Mouse (Mus musculus): ENCODE results near the gene Tmem205. TPM values are rescaled to one million over a fixed set of nuclear protein-coding genes. Genes with fewer than 3 reads are reported as not detected.

Gene Tmem205
- polyA plus RNA-seq, 1 experiment from 2014 or later = 39.0 TPM

GRCm38 (mm10) chr9:21955570-21956281, 28.4 kb upstream of the Tmem205 start, which contains the start of gene Swsap1:
Swsap1 (plus strand) TSS chr9:21955755.
- H3K27me3 ChIP-seq (ENCODE audit: low read depth, poor library complexity, severe bottlenecking) = peaks cover 27% of the 10 kb centered on the region
- H3K27ac ChIP-seq (replicated peaks) = peak within 1 kb of the TSS; percentile 96
- peaks cover 12% of the 10 kb centered on the region for H3K36me3 ChIP-seq
- H3K4me1 ChIP-seq = peaks cover 32% of the 10 kb centered on the region
- under 1% methylated on average over 54 of the region's 54 CpGs for WGBS
- peak within 1 kb of the TSS; percentile 78 for H3K4me3 ChIP-seq
- DNase-seq (ENCODE audit: low spot score) = peak; percentile 98
- no peaks in the 10 kb centered on the region for H3K9me3 ChIP-seq (replicated peaks)

DNA sequence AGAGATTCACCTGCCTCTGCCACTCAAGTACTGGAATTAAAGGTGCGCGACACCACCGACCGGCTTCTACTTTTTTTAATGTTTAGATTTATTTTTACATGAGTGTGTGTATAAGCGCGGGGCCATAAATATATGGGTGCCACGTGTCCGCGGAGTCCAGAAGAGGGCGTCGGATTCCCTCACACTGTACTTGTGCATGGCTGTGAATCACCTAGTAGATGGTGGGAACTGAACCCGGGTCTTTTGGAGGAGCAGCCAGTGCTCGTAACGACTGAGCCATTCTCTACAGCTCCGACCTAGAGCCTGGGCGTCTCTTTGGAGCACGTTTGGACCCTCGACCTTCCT, 27.8 kb upstream of the Tmem205 start:
- peaks cover 12% of the 10 kb centered on the region for H3K36me3 ChIP-seq
- H3K4me3 ChIP-seq = peak overlapping the region; percentile 78
- no peak for DNase-seq (ENCODE audit: low spot score)
- H3K9me3 ChIP-seq (replicated peaks) = no peaks in the 10 kb centered on the region
- H3K27ac ChIP-seq (replicated peaks) = peak overlapping the region; percentile 96
- H3K27me3 ChIP-seq (ENCODE audit: low read depth, poor library complexity, severe bottlenecking) = peaks cover 22% of the 10 kb centered on the region
- peaks cover 26% of the 10 kb centered on the region for H3K4me1 ChIP-seq
- WGBS = 3% methylated on average over 18 of the region's 18 CpGs

GRCm38 (mm10) chr9:21954635-21955034, 27.3 kb upstream of the Tmem205 start:
- 81% methylated on average over 3 of the region's 3 CpGs for WGBS
- no peak overlapping the region for H3K27ac ChIP-seq (replicated peaks)
- H3K4me1 ChIP-seq = peaks cover 26% of the 10 kb centered on the region
- no peaks in the 10 kb centered on the region for H3K9me3 ChIP-seq (replicated peaks)
- H3K4me3 ChIP-seq = peak overlapping the region; percentile 78
- H3K27me3 ChIP-seq (ENCODE audit: low read depth, poor library complexity, severe bottlenecking) = peaks cover 16% of the 10 kb centered on the region
- peaks cover 12% of the 10 kb centered on the region for H3K36me3 ChIP-seq
- DNase-seq (ENCODE audit: low spot score) = no peak

GRCm38 (mm10) chr9:21953600-21953999, 26.2 kb upstream of the Tmem205 start:
- Histone ChIP-seq H3K27ac (replicated peaks) (no peak overlapping the region), H3K4me1 (peaks cover 26% of the 10 kb centered on the region), H3K36me3 (peaks cover 12% of the 10 kb centered on the region), H3K4me3 (no peak overlapping the region), H3K27me3 (ENCODE audit: low read depth, poor library complexity, severe bottlenecking) (peaks cover 12% of the 10 kb centered on the region), H3K9me3 (replicated peaks) (no peaks in the 10 kb centered on the region)
- peak; percentile 39 for DNase-seq (ENCODE audit: low spot score)
- WGBS = 11% methylated on average over 3 of the region's 3 CpGs

DNA sequence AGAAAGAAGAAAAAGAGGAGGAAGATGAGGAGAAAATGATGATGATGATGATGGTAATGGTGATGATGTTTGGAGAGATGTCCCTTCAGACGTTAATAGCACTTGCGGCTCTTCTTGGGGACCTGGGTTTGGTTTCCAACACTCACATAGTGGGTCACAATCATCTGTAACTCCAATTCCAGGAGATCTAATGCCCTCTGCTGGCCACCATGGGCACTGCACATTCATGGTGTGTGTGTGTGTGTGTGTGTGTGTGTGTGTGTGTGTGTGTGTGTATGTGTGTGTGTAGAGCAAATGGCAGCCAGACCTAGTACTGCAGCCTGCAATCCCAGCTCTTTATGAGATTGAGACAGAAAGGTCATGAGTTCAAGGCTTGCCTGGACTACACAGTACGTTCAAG, 24.6 kb upstream of the Tmem205 start:
- Histone ChIP-seq H3K27me3 (ENCODE audit: low read depth, poor library complexity, severe bottlenecking) (peaks cover 23% of the 10 kb centered on the region), H3K27ac (replicated peaks) (no peak overlapping the region), H3K4me1 (peaks cover 36% of the 10 kb centered on the region), H3K36me3 (no peaks in the 10 kb centered on the region), H3K4me3 (no peak overlapping the region), H3K9me3 (replicated peaks) (no peaks in the 10 kb centered on the region)
- DNase-seq (ENCODE audit: low spot score) = no peak
- WGBS = 82% methylated on average over 3 of the region's 3 CpGs

- peaks cover 31% of the 10 kb centered on the region for H3K4me1 ChIP-seq
- H3K9me3 ChIP-seq (replicated peaks) = no peaks in the 10 kb centered on the region
- H3K27me3 ChIP-seq (ENCODE audit: low read depth, poor library complexity, severe bottlenecking) = peaks cover 29% of the 10 kb centered on the region
- H3K27ac ChIP-seq (replicated peaks) = no peak overlapping the region
- WGBS = 22% methylated on average over 11 of the region's 11 CpGs
- H3K36me3 ChIP-seq = no peaks in the 10 kb centered on the region
- DNase-seq (ENCODE audit: low spot score) = peak; percentile 76
- H3K4me3 ChIP-seq = no peak overlapping the region
These were observed 23.0 kb upstream of the Tmem205 start for GRCm38 (mm10) chr9:21950322-21950721.

DNA sequence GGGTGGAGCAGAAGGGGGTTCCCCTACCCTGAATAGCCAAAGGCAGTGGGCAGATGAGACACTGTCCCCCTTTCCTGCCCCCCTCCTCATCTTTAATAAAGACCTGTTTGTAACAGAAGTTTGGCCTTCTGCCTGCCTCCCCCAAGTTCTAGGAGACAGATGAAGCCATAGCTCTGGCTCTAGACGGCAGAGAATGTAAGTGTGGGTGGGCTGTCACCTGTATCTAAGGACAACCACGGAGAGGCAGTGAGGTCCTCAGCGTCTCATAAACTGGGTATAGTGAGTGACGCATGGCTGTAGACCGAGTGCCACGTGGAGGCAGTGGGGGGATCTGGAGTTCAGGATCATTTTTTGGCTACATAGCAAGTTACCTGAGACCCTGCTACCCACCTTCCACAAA, 21.4 kb upstream of the Tmem205 start:
- no peak overlapping the region for H3K27ac ChIP-seq (replicated peaks)
- peaks cover 29% of the 10 kb centered on the region for H3K4me1 ChIP-seq
- H3K27me3 ChIP-seq (ENCODE audit: low read depth, poor library complexity, severe bottlenecking) = peaks cover 37% of the 10 kb centered on the region
- 74% methylated on average over 6 of the region's 6 CpGs for WGBS
- DNase-seq (ENCODE audit: low spot score) = no peak
- H3K36me3 ChIP-seq = no peaks in the 10 kb centered on the region
- H3K4me3 ChIP-seq = no peak overlapping the region
- 0 out of 2 replicates have a peak, but pooled peaks cover 5% of the 10 kb centered on the region for H3K9me3 ChIP-seq (replicated peaks)

DNA sequence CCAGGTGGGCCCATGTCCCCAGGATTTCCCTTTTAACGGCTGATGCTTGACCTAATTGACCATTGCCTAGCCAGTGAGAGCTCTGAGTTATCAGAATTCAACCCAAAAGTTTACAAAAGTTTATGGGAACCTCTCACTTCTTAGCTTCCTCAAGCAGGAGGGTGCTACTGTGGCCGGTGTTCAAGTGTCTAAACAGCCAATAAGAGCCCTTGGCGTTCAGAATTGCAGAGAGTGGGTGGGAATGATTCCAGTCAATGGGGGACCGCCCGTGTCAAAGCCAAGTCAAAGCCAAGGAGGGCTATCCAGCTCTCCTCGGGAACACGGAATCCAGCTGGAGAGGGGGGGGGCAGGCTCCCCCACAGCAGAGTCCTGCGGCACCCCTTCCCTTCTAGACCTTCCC, 20.8 kb upstream of the Tmem205 start:
- peak overlapping the region; percentile 37; the same call in 1 of the 2 replicates for H3K4me3 ChIP-seq
- peaks cover 22% of the 10 kb centered on the region for H3K4me1 ChIP-seq
- no peak for DNase-seq (ENCODE audit: low spot score)
- no peak overlapping the region for H3K27ac ChIP-seq (replicated peaks)
- peaks cover 8% of the 10 kb centered on the region; the same call in 1 of the 2 replicates for H3K9me3 ChIP-seq (replicated peaks)
- peaks cover 44% of the 10 kb centered on the region for H3K27me3 ChIP-seq (ENCODE audit: low read depth, poor library complexity, severe bottlenecking)
- no peaks in the 10 kb centered on the region for H3K36me3 ChIP-seq
- 68% methylated on average over 8 of the region's 8 CpGs for WGBS

DNA sequence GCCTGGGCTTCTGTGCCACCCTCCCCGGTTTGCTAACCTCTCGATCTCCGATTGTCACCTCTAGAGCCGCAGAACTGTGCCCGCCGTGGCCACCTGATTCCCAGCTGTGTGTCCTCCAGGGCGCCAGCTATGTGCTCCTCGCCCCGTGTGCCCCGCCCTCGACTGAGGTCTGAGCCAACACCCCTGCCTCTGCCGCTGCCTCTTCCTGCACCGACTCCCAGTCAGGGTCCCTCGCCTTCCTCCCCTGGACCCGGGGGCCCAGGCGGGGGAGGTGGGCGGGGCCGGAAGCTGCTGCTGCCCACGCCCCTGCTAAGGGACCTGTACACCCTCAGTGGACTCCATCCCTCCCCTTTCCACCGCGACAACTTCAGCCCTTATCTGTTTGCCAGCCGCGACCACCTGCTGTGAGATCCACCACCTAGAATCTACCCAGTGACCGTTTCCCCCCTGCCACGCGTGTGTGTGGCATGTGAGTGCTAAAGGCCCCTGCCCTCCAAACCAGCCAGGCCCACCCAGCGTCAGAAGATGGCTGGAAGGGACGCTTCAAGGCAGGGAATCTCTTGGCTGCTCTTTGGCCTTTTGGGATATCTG, 20.3 kb upstream of the Tmem205 start:
- no peak for DNase-seq (ENCODE audit: low spot score)
- H3K27ac ChIP-seq (replicated peaks) = 0 out of 2 replicates have a peak overlapping the region, but pooled peaks have one; percentile 3

DNA sequence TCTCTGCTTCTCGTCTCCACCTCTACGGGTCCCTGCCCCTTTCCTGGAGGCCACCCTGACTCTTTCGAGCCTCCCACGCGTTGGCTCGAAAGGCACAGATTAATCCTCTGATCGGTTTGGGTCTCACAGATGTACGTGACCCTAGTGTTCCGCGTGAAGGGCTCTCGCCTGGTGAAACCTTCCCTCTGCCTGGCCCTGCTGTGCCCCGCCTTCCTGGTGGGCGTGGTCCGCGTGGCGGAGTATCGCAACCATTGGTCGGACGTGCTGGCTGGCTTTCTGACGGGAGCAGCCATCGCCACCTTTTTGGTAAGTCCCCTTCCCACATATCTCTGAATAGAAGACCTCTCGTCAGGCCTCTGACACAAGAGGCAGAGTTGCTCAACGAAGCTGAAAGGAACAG, 16.9 kb upstream of the Tmem205 start:
- peaks cover 8% of the 10 kb centered on the region; the same call in 1 of the 2 replicates for H3K36me3 ChIP-seq
- 25% methylated on average over 23 of the region's 23 CpGs for WGBS
- peaks cover 19% of the 10 kb centered on the region for H3K4me1 ChIP-seq
- peaks cover 44% of the 10 kb centered on the region for H3K27me3 ChIP-seq (ENCODE audit: low read depth, poor library complexity, severe bottlenecking)
- no peak overlapping the region for H3K27ac ChIP-seq (replicated peaks)
- no peak overlapping the region for H3K4me3 ChIP-seq
- DNase-seq (ENCODE audit: low spot score) = peak; percentile 28
- peaks cover 8% of the 10 kb centered on the region; the same call in 1 of the 2 replicates for H3K9me3 ChIP-seq (replicated peaks)

More for the DNA sequence above, 20.3 kb upstream of the Tmem205 start:
- Histone ChIP-seq H3K36me3 (no peaks in the 10 kb centered on the region), H3K4me3 (peak overlapping the region; percentile 37), H3K9me3 (replicated peaks) (peaks cover 8% of the 10 kb centered on the region; the same call in 1 of the 2 replicates), H3K27me3 (ENCODE audit: low read depth, poor library complexity, severe bottlenecking) (peaks cover 44% of the 10 kb centered on the region), H3K4me1 (peaks cover 19% of the 10 kb centered on the region)
- WGBS = 7% methylated on average over 21 of the region's 28 CpGs

- Histone ChIP-seq H3K4me1 (peaks cover 19% of the 10 kb centered on the region), H3K9me3 (replicated peaks) (peaks cover 8% of the 10 kb centered on the region; the same call in 1 of the 2 replicates), H3K4me3 (no peak overlapping the region), H3K27me3 (ENCODE audit: low read depth, poor library complexity, severe bottlenecking) (peaks cover 38% of the 10 kb centered on the region), H3K36me3 (peaks cover 8% of the 10 kb centered on the region; the same call in 1 of the 2 replicates), H3K27ac (replicated peaks) (no peak overlapping the region)
- 60% methylated on average over 12 of the region's 12 CpGs for WGBS
- no peak for DNase-seq (ENCODE audit: low spot score)
These were observed 16.3 kb upstream of the Tmem205 start for GRCm38 (mm10) chr9:21943638-21944037.

- no peak overlapping the region for H3K27ac ChIP-seq (replicated peaks)
- 78% methylated on average over 11 of the region's 12 CpGs for WGBS
- peaks cover 8% of the 10 kb centered on the region; the same call in 1 of the 2 replicates for H3K9me3 ChIP-seq (replicated peaks)
- peaks cover 8% of the 10 kb centered on the region; the same call in 1 of the 2 replicates for H3K36me3 ChIP-seq
- H3K27me3 ChIP-seq (ENCODE audit: low read depth, poor library complexity, severe bottlenecking) = peaks cover 32% of the 10 kb centered on the region
- H3K4me1 ChIP-seq = peaks cover 24% of the 10 kb centered on the region
- no peak for DNase-seq (ENCODE audit: low spot score)
- H3K4me3 ChIP-seq = no peak overlapping the region
These were observed 15.7 kb upstream of the Tmem205 start for GRCm38 (mm10) chr9:21943046-21943445.
